Mouse (Mus musculus): ENCODE measurements around the gene Arcn1.

Arcn1 gene

DNA sequence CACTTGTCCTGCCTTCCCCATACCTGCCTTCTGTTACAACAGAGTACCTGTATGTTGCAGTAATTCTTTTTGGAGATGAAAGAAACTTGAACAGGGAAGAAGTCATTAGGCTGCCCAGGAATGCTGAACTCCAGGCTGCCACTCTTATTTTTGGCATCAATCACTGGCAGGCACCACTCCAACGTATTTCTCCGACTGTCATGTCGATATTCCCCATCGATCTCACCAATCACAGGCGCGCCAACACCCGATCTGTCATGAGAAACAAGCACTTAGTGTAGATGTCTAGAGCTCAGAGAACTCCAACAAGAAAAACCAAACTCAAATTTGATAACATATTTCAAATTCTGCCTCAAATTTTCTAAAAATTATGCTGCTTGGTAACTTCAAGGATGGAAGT, 22.3 kb downstream of the Arcn1 start:
- in situ Hi-C loops (cut with MboI), result no loop called here

DNA sequence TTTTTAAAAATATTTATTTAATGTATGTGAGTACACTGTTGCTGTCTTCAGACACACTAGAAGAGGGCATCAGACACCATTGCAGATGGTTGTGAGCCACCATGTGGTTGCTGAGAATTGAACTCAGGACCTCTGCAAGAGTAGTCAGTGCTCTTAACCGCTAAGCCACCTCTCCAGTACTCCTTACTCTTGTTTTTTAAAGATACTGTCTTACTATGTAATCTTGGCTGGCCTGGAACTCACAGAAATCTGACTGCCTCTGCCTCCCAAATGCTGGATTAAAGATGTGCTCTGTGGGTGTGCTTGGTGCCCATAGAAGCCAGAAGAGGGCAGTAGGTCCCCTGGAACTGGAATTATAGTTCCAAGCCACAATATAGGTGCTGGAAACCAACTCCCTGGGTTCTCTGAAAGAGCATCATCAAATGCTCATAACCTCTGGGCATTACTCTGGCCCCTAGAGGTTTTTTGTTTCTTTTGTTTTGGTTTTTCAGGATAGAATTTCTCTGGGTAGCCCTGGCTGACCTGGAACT, 26.9 kb downstream of the Arcn1 start:
- in situ Hi-C loops (cut with MboI), result no loop called here

DNA sequence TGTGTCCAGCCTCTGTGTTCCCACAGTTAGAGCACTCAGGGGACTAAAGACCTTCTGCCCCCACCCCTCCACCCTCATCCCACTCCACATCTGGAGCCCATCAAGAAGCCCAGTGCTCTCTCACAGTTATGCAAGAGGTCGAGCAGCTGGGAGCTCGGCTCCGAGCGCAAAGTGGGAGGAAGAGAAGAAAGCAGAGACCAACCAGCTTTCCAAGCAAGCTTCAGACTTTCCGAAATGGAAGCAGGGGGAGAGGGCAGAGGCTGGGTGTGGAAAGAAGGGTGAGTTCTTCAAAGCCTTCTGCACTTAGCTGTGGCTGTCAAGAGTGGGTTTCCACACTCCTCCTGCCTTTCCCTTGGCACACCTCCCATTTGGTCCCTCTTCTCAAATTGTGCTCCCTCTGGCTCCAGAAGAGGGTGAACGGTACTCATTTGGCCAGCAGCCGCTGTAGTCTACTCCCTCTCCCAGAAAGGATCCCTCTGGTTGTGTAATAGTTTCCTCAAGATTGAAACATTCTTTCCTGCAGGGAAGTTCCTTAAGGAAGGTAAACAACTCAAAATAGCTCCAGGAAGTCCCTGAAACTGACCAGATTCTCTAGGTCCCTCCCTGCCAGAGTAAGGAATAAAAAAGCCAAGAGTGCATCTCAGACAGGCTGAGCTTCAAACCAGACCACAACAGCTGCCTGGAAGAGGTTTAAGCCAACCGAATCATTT, 30.2 kb downstream of the Arcn1 start:
- in situ Hi-C loops (cut with MboI), result no loop called here

DNA sequence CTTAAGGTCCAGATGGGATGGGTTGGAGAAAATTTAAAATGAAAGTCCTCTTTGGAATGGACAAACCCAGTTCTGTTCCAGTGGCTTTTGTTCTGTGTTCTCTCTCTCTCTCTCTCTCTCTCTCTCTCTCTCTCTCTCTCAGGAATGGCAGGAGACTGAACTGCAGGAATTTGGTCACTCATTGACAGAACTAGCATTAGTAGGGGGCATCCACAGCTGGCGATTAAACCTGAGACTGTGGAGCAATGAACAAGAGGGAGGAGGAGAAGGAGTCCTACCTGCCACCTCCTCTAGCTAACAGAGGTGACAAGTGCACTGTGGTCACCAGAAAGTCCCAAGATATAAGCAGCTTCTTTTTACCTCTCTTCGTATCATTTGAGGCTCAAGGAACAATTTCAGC, 31.3 kb downstream of the Arcn1 start:
- in situ Hi-C loops (cut with MboI), result no loop called here

- in situ Hi-C loops (cut with MboI), result no loop called here
These were observed 31.8 kb downstream of the Arcn1 start for GRCm38 (mm10) chr9:44735886-44736285.

GRCm38 (mm10) chr9:44734524-44735494, 32.8 kb downstream of the Arcn1 start, which contains the start of gene Phldb1:
TSS of gene Phldb1 (minus strand) at chr9:44735198.
- in situ Hi-C loops (cut with MboI), result no loop called here

- in situ Hi-C loops (cut with MboI), result no loop called here
These were observed 33.7 kb downstream of the Arcn1 start for GRCm38 (mm10) chr9:44733671-44734523.

- in situ Hi-C loops (cut with MboI), result no loop called here
These were observed 34.6 kb downstream of the Arcn1 start for GRCm38 (mm10) chr9:44732921-44733530.

DNA sequence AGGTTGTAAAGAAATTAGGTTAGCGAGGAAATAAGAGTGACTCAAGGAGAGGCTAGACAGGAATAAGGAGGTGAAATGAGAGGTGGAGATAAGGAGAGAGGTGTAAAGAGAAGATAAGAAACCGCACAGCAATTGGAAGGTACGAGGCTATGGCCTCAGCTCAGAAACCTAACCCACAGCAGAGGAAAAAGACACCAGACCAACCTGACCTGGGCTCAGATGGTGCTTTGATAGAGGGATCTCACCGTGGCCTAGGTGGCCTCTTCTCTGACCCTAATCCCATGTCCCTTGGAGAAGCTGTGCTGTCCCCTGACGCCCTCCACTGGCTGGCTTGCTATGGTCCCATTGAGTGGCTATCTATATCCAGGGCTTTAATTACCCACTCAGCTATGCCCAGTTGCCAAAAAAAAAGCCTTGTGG, 35.5 kb downstream of the Arcn1 start:
- in situ Hi-C loops (cut with MboI), result no loop called here

GRCm38 (mm10) chr9:44727441-44727840, 40.2 kb downstream of the Arcn1 start:
- in situ Hi-C loops (cut with MboI), result no loop called here

GRCm38 (mm10) chr9:44726431-44727146, 41.1 kb downstream of the Arcn1 start:
- in situ Hi-C loops (cut with MboI), result no loop called here

DNA sequence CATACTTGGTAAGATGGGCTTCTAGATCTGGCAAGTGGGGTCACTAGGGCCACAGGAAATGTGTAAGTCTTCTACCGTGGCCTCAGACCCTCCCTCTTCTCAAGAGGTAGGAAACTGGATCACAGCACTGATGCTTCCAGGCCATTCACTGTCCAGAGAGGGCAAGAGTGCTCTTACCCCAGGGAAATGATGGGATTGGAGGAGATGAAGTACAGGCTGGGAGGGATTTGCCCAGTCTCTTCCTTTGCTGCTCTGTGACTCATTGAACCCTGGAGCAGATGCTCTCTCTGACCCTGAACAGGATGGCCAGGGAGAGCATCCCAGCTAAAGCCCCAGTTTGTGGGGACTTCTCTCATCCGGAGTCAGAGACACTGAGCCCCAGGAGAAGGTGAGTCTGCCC, 43.0 kb downstream of the Arcn1 start:
- in situ Hi-C loops (cut with MboI), result no loop called here

GRCm38 (mm10) chr9:44724223-44724622, 43.4 kb downstream of the Arcn1 start:
- in situ Hi-C loops (cut with MboI), result no loop called here

GRCm38 (mm10) chr9:44723521-44724041, 44.1 kb downstream of the Arcn1 start:
- in situ Hi-C loops (cut with MboI), result no loop called here

DNA sequence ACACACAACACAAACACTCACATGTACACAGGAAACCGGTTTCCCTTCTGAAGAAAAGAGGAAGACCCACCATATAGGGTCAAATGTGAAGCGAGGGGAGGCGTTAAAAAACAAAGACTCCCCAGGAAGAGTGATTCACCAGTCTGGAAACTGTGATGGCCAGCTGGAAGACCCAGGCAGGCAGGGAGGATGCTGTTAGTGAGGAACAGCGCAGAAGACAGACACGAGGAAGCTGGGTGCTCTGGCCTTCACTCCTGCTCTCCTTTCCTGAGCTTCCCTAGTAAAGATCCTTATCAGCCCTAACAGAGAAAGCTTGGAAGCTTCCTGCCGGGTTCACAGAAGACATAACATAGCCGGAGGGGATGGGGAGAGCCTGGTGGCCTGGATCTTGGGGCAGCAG, 44.6 kb downstream of the Arcn1 start:
- in situ Hi-C loops (cut with MboI), result no loop called here

- in situ Hi-C loops (cut with MboI), result no loop called here
These were observed 45.1 kb downstream of the Arcn1 start for GRCm38 (mm10) chr9:44722575-44722974.

DNA sequence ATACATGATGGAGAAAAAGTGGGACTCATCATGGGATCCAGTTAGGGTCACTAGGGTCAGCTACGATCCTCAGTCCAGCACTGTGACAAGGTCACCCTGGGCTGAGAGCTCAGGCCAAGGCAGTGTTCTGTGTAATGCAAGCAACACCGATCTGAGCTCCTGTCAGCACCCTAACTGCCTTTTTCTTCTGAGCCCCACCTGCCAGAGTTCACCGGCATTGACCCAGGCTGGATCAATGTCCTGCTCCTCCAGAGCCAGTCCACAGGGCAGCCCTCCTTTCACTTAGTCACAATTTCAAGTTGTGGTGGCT, 45.8 kb downstream of the Arcn1 start:
- in situ Hi-C loops (cut with MboI), result no loop called here

DNA sequence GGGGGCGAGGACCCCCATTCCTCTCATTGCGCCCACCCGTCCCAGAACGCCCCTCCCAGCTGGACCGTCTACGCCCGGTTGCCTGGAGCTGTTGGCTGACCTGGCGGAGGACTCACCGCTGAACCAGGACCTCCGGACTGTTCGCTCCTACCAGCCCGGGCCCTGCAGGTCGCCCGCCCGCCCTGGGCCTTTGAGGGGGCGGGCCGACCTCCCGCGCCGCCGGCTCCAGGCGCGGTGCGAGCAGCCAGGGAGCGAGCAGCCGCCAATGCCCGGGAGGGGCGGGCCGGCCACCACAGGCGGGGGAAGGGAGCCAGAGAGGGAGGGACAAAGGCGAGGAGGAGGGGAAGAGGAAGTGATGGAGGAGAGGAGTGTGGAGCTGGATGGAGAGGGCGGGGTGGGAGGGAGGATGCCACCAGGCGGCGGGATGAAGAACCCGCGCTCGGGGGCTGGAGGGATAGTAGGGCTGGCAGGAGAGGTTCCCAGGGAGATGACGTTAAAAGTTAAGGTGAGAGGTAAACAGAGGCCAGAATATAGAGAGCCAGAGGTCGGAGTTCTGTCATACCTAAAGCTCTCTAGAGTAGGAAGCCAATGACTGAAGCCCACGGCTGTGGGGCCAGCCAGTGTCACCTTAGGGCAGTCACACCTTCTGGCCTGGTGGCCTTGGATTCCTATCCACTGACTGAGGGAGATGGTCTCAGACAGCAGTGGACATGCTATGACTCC, 46.3 kb downstream of the Arcn1 start:
- in situ Hi-C loops (cut with MboI), result no loop called here

DNA sequence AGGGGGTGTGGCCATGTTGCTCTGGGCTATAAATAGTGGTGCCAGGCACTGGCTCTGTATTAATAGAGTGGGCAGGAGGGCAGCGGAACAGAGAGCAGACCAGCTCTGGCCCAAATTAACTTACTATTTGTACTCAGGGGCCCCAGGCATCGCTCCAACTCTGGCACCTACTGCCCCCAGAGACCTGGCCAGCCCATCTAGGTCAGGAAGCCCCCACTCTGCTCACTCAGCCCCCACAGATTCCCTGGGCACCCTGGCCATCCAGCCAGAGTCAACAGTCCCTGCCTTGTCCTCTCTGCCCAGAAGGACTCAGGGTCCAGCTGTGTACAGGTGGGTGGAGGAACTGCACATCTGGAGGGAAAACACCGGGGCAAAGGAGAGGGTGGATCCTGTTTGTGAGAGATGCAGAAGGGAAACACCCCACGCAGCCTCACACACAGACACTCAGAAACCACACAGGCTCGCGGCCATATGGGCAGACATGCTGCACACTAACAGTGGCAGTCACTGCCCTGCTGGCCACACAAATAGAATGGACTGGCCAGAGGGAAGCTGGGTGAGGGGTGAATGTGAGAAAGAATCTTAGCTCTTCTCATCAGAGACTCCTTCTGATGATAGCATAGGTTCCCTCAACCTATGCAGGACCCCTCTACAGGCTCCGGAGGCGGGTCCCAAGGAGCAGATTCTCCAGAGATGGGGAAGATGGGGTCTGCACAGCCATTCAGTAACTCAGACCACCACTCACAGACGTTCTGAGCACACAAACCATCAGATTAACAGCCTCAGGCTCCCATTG, 47.1 kb downstream of the Arcn1 start:
- in situ Hi-C loops (cut with MboI), result no loop called here

Data from mature B cell (primary cell).